Mouse (Mus musculus) kidney, adult 2 months (tissue): Measurements from ENCODE around the gene Ptprf. TPM values are rescaled to one million over a fixed set of nuclear protein-coding genes. Genes with fewer than 3 reads are reported as not detected.

Source experiments
- DNase-seq: peaks from one replicate; pipeline ENCODE4 v3.0.0; 2021
- H3K27ac ChIP-seq: fragments of 200-500 bp; 2 replicates; pipeline ENCODE4 v1.5.1; 2012; ENCODE audit warnings: low read depth, low read length, control low read depth, inconsistent platforms; ENCODE audit not compliant: insufficient read depth
- H3K27me3 ChIP-seq: fragments of 200-500 bp; replicated peaks from 2 replicates; pipeline ENCODE4 v1.6.1; 2012; ENCODE audit warnings: mild to moderate bottlenecking, moderate library complexity, low read length, inconsistent platforms; ENCODE audit not compliant: control insufficient read depth, insufficient read depth
- H3K36me3 ChIP-seq: fragments of 200-500 bp; 2 replicates; pipeline ENCODE4 v1.6.1; 2012; ENCODE audit warnings: mild to moderate bottlenecking, moderate library complexity, low read length, inconsistent platforms; ENCODE audit not compliant: control insufficient read depth, insufficient read depth
- H3K4me1 ChIP-seq: fragments of 200-500 bp; 2 replicates; pipeline ENCODE4 v1.6.1; 2011; ENCODE audit warnings: low read length; ENCODE audit not compliant: control insufficient read depth, insufficient read depth
- H3K4me3 ChIP-seq: fragments of 200-500 bp; 2 replicates; pipeline ENCODE4 v1.5.1; 2011; ENCODE audit warnings: mild to moderate bottlenecking, low read depth, low read length, control low read depth; ENCODE audit not compliant: insufficient read depth
- CTCF ChIP-seq: fragments of 200-500 bp; conservative IDR thresholded peaks from 2 replicates; pipeline ENCODE4 v1.5.1; 2011; ENCODE audit warnings: low read depth, mild to moderate bottlenecking, control low read depth, low read length, moderate library complexity, mixed read lengths; ENCODE audit not compliant: insufficient read depth, insufficient read length
- POLR2A ChIP-seq: fragments of 200-500 bp; IDR thresholded peaks from one replicate; pipeline ENCODE4 v1.6.1; 2011; ENCODE audit warnings: low read depth, low read length, control low read depth
- WGBS: fragments of 180-500 bp; shearing (Covaris S2); methylation state at CpG from one replicate; pipeline ENCODE4 v1.1.7; 2018; 5-methylcytosine and 5-hydroxymethylcytosine counted together
- polyA plus RNA-seq: library from polyadenylated mRNA; depleted of rRNA; stranded (reverse); fragments of >200 nt; gene quantifications from 2 replicates; pipeline ENCODE4 v1.2.3, GENCODE M21; 2012

Gene Ptprf
- polyA plus RNA-seq, 1 experiment: 89.9 TPM

- Histone ChIP-seq H3K4me3 (no peak overlapping the region), H3K27ac (peak overlapping the region; percentile 83), H3K4me1 (peaks cover 17% of the 10 kb centered on the region), H3K27me3 (no peaks in the 10 kb centered on the region), H3K36me3 (no peaks in the 10 kb centered on the region)
- peak; percentile 94 for DNase-seq
- 40% methylated on average over 16 of the region's 16 CpGs for WGBS
- TF ChIP-seq CTCF (0 out of 2 replicates have a peak, but pooled peaks have one; percentile 6), POLR2A (no peak)
Measured at GRCm38 (mm10) chr4:118239960-118240689, 51.1 kb downstream of the Ptprf start.

- no peaks in the 10 kb centered on the region for H3K36me3 ChIP-seq
- no peak overlapping the region for H3K4me3 ChIP-seq
- H3K27ac ChIP-seq: peak overlapping the region; percentile 47; the same call in 1 of the 2 replicates
- WGBS: 56% methylated on average over 6 of the region's 6 CpGs
- TF ChIP-seq POLR2A (no peak), CTCF (no peak)
- DNase-seq: peak; percentile 73
- no peaks in the 10 kb centered on the region for H3K27me3 ChIP-seq
- H3K4me1 ChIP-seq: peaks cover 29% of the 10 kb centered on the region
Measured at GRCm38 (mm10) chr4:118238666-118239065, 52.5 kb downstream of the Ptprf start.

DNA sequence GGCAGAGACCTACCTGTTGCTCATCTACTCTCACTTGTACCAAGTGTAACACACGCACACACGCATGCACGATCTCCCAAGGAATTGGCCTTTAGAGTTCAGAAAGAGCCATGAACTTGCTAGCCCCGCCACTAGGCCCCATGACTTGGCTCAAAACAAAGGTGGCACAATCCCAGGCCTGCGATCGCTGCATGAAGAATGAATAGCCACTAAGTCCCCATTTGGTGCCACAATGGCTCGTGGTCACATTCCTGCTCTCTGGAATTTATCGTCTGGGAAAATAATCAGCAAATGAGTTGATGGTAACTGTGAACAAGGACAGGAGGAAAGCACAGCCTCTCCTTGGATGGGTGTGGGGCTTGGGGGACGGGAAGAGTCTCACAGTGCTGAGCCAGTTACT is 54.3 kb downstream of the Ptprf start:
- Histone ChIP-seq H3K36me3 (no peaks in the 10 kb centered on the region), H3K4me3 (no peak overlapping the region)
- 58% methylated on average over 9 of the region's 9 CpGs for WGBS

GRCm38 (mm10) chr4:118234711-118235388 is 56.4 kb downstream of the Ptprf start:
- no peaks in the 10 kb centered on the region for H3K36me3 ChIP-seq
- peak; percentile 92 for DNase-seq

More for the DNA sequence above, 54.3 kb downstream of the Ptprf start:
- DNase-seq: peak; percentile 47
- Histone ChIP-seq H3K27ac (no peak overlapping the region), H3K27me3 (no peaks in the 10 kb centered on the region), H3K4me1 (peaks cover 29% of the 10 kb centered on the region)
- TF ChIP-seq CTCF: no peak
- TF ChIP-seq POLR2A: no peak

DNA sequence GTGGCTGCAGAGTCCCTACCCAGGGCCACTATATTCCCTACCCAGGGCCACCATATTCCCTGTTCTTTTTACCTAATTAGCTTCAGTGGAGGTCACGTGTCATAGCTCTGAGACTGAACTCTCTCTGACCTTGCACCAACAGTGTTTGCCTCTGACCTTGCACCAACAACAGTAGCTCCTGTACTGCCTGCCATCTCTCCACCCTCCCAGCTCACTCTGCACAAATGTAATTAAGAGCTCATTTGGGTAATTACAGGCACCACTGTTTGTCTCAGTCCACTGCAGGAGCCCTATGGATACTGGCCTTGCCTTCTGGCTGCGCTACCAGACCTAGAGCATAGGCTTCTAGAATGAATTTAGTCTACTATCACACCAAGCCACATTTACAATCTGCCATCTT is 57.3 kb downstream of the Ptprf start:
- peak; percentile 39 for DNase-seq
- peaks cover 24% of the 10 kb centered on the region for H3K4me1 ChIP-seq
- TF ChIP-seq POLR2A: no peak
- no peak for TF ChIP-seq CTCF
- no peaks in the 10 kb centered on the region for H3K36me3 ChIP-seq
- no peak overlapping the region for H3K4me3 ChIP-seq
- WGBS: 75% methylated on average over 2 of the region's 2 CpGs
- H3K27me3 ChIP-seq: no peaks in the 10 kb centered on the region
- no peak overlapping the region for H3K27ac ChIP-seq

More at GRCm38 (mm10) chr4:118234711-118235388, 56.4 kb downstream of the Ptprf start:
- TF ChIP-seq POLR2A (no peak), CTCF (no peak)
- peaks cover 26% of the 10 kb centered on the region for H3K4me1 ChIP-seq
- 44% methylated on average over 11 of the region's 11 CpGs for WGBS
- H3K27ac ChIP-seq: peak overlapping the region; percentile 41
- H3K4me3 ChIP-seq: no peak overlapping the region
- H3K27me3 ChIP-seq: no peaks in the 10 kb centered on the region

- Histone ChIP-seq H3K4me3 (no peak overlapping the region), H3K4me1 (peaks cover 17% of the 10 kb centered on the region), H3K27ac (no peak overlapping the region), H3K27me3 (no peaks in the 10 kb centered on the region), H3K36me3 (no peaks in the 10 kb centered on the region)
- no peak for TF ChIP-seq POLR2A
- no peak for TF ChIP-seq CTCF
- no peak for DNase-seq
- WGBS: 87% methylated on average over 6 of the region's 6 CpGs
Measured at GRCm38 (mm10) chr4:118231861-118232260, 59.3 kb downstream of the Ptprf start.

GRCm38 (mm10) chr4:118229035-118229770 is 62.0 kb downstream of the Ptprf start:
- Histone ChIP-seq H3K27ac (no peak overlapping the region), H3K4me1 (peaks cover 4% of the 10 kb centered on the region), H3K4me3 (no peak overlapping the region), H3K36me3 (no peaks in the 10 kb centered on the region), H3K27me3 (no peaks in the 10 kb centered on the region)
- no peak for TF ChIP-seq POLR2A
- no peak for TF ChIP-seq CTCF
- 81% methylated on average over 6 of the region's 6 CpGs for WGBS
- DNase-seq: no peak
